ENCODE assay signal across 12 mouse cellular contexts in the genomic region with DNA sequence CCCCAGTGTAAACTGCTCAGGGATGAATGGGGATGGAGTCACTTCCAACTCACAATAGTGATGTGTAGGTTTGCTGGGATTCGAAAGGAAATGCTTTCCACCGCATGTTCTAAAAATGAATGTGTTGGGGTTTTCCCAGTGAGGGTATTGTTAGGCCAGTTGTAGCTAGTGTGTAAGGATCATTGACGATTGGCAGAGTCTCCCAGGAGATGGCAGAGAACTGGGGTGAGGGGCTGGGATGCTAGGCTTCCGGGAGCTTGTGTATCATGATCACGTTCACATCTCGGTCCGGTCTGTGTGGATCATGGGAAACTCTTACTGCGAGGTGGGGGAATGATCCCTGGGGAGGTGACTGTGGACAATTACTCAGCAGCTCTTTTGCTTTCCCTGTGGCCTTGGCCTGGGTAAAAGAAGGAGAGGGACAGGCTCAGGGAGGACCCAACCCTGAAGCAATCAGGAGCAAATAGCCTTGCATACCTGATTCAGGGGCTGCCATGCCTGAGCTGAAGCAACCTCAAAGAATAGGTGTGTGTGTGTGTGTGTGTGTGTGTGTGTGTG. TPM values are rescaled to one million over a fixed set of nuclear protein-coding genes. Genes with fewer than 3 reads are reported as not detected.
DNase-seq lines count a peak whose midpoint lies in the region; ATAC-seq and TF ChIP-seq lines count a peak whose summit lies in the region.
"Had no signal": no experiment of that assay in that cellular context is flagged by ENCODE, and none has a peak within 500 bp of the region (broad histone marks: within the 10 kb centered on the region; RNA-seq: fewer than 3 reads in every experiment).

No protein-coding gene starts in this region.

- no peak overlapping the region for H3K4me3 ChIP-seq in hindbrain, embryonic 13.5 days
- H3K4me3 ChIP-seq in midbrain, embryonic 14.5 days (replicated peaks; ENCODE audit: low read depth, low read length): no peak overlapping the region
- H3K4me3 ChIP-seq: erythroblast, embryonic 14.5 days; liver, embryonic 12.5 days had no signal

- no peak overlapping the region for H3K4me2 ChIP-seq in hindbrain, embryonic 13.5 days
- no peak overlapping the region for H3K4me2 ChIP-seq in midbrain, embryonic 14.5 days (ENCODE audit: low read length)
- H3K4me2 ChIP-seq: liver, embryonic 12.5 days had no signal

- H3K27ac ChIP-seq in hindbrain, embryonic 13.5 days: peak overlapping the region; percentile 60
- peak overlapping the region; percentile 65 for H3K27ac ChIP-seq in midbrain, embryonic 14.5 days (replicated peaks; ENCODE audit: low read depth, low read length)
- H3K27ac ChIP-seq: liver, embryonic 12.5 days had no signal

- no peak for TF ChIP-seq POLR2A in brain, embryonic 14.5 days (IDR thresholded peaks at IDR 0.05; ENCODE audit: borderline replicate concordance, extremely low read depth, insufficient read depth, insufficient read length, poor library complexity, severe bottlenecking)

- no peak for TF ChIP-seq CTCF in brain, embryonic 14.5 days (IDR thresholded peaks at IDR 0.05; ENCODE audit: borderline replicate concordance, extremely low read depth, insufficient read depth, insufficient read length)

- WGBS in hindbrain, embryonic 13.5 days: 44% methylated on average over 8 of the region's 8 CpGs
- WGBS in midbrain, embryonic 14.5 days: 26% methylated on average over 8 of the region's 8 CpGs

- ATAC-seq in hindbrain, embryonic 13.5 days (ENCODE audit: low FRiP score): no peak
- ATAC-seq in midbrain, embryonic 14.5 days (ENCODE audit: low FRiP score, low TSS enrichment): peak; percentile 25; the same call in 1 of the 2 replicates
- no peak for ATAC-seq in megakaryocyte progenitor cell, adult 5-6 weeks (replicated peaks; ENCODE audit: poor library complexity)
- ATAC-seq: liver, embryonic 12.5 days had no signal

- H3K4me1 ChIP-seq in hindbrain, embryonic 13.5 days (replicated peaks): peaks cover 39% of the 10 kb centered on the region
- H3K4me1 ChIP-seq in midbrain, embryonic 14.5 days (ENCODE audit: control insufficient read depth, insufficient read depth, low read length): peaks cover 25% of the 10 kb centered on the region
- H3K4me1 ChIP-seq: liver, embryonic 12.5 days had no signal

- H3K9me3 ChIP-seq in hindbrain, embryonic 13.5 days: no peaks in the 10 kb centered on the region
- no peaks in the 10 kb centered on the region for H3K9me3 ChIP-seq in midbrain, embryonic 14.5 days (ENCODE audit: control insufficient read depth, low read length)
- H3K9me3 ChIP-seq: liver, embryonic 12.5 days had no signal

- H3K36me3 ChIP-seq in hindbrain, embryonic 13.5 days: no peaks in the 10 kb centered on the region
- no peaks in the 10 kb centered on the region for H3K36me3 ChIP-seq in midbrain, embryonic 14.5 days (ENCODE audit: control insufficient read depth, insufficient read depth, low read length)
- H3K36me3 ChIP-seq: liver, embryonic 12.5 days had no signal

- DNase-seq in heart, adult 11 months: peak; percentile 91
- no peak for DNase-seq in heart, adult 8-10 months (ENCODE audit: low spot score)
- DNase-seq in brain, embryonic 14.5 days (ENCODE audit: low read depth): peak; percentile 48
- peak; percentile 53 for DNase-seq in midbrain, embryonic 14.5 days
- no peak for DNase-seq in right cerebral cortex, postnatal 36 days (ENCODE audit: low spot score in 2 of 2)
- no peak for DNase-seq in urinary bladder, postnatal 4 days (ENCODE audit: low spot score in 2 of 2)
- DNase-seq: cerebellum, adult 8-10 months had no signal

- no peaks in the 10 kb centered on the region for H3K27me3 ChIP-seq in hindbrain, embryonic 13.5 days
- H3K27me3 ChIP-seq in midbrain, embryonic 14.5 days (ENCODE audit: control insufficient read depth, insufficient read depth, low read length): no peaks in the 10 kb centered on the region

- H3K9ac ChIP-seq in hindbrain, embryonic 13.5 days: no peak overlapping the region
- H3K9ac ChIP-seq in midbrain, embryonic 14.5 days (replicated peaks; ENCODE audit: low read length): no peak overlapping the region
- H3K9ac ChIP-seq: liver, embryonic 12.5 days had no signal

RNA-seq across cellular contexts. Expression of a gene that starts 37.2 kb away (rescaled TPM):
- total RNA-seq in heart, adult 8-10 months (2022): 1 to 10 TPM; 1.2 to 2.6 (median 2.0) TPM
- 22.8 and 35.5 TPM in 2 replicates for polyA plus RNA-seq in brain, embryonic 14.5 days (2012; rRNA removed)
- polyA plus RNA-seq in hindbrain, embryonic 13.5 days (2015; fragmentation: Nextera tagmentation; extraction: Ambion mirVana): 21.2 and 26.0 TPM in 2 replicates
- 8.1 and 12.0 TPM in 2 replicates for polyA plus RNA-seq in midbrain, embryonic 14.5 days (2014; fragmentation: Nextera tagmentation; extraction: Ambion mirVana)
- not detected in 2 replicates for total RNA-seq in megakaryocyte progenitor cell, adult 5-6 weeks (2015)
- 0.44 TPM in 1 of 2 replicates, not detected in the other for total RNA-seq in megakaryocyte progenitor cell, adult 5-6 weeks (2017)
- polyA plus RNA-seq: erythroblast, embryonic 14.5 days had no signal

RNA-seq across cellular contexts. Expression of a gene that starts 46.3 kb away (rescaled TPM):
- total RNA-seq in heart, adult 8-10 months (2022): 1 to 10 TPM; 3.8 to 4.4 (median 3.9) TPM
- polyA plus RNA-seq in brain, embryonic 14.5 days (2012; rRNA removed): 59.5 and 78.4 TPM in 2 replicates
- 53.7 and 53.8 TPM in 2 replicates for polyA plus RNA-seq in hindbrain, embryonic 13.5 days (2015; fragmentation: Nextera tagmentation; extraction: Ambion mirVana)
- 37.8 and 55.6 TPM in 2 replicates for polyA plus RNA-seq in midbrain, embryonic 14.5 days (2014; fragmentation: Nextera tagmentation; extraction: Ambion mirVana)
- 41.4 and 52.2 TPM in 2 replicates for total RNA-seq in megakaryocyte progenitor cell, adult 5-6 weeks (2015)
- total RNA-seq in megakaryocyte progenitor cell, adult 5-6 weeks (2017): 46.4 and 58.3 TPM in 2 replicates

RNA-seq across cellular contexts. Expression of a gene that starts 50.1 kb away (rescaled TPM):
- total RNA-seq in heart, adult 8-10 months (2022): not detected
- 31.1 and 46.2 TPM in 2 replicates for polyA plus RNA-seq in brain, embryonic 14.5 days (2012; rRNA removed)
- 24.4 and 26.4 TPM in 2 replicates for polyA plus RNA-seq in hindbrain, embryonic 13.5 days (2015; fragmentation: Nextera tagmentation; extraction: Ambion mirVana)
- polyA plus RNA-seq in midbrain, embryonic 14.5 days (2014; fragmentation: Nextera tagmentation; extraction: Ambion mirVana): 30.4 and 31.6 TPM in 2 replicates
- total RNA-seq in megakaryocyte progenitor cell, adult 5-6 weeks (2015): 0.17 and 1.1 TPM in 2 replicates
- 0.25 and 0.37 TPM in 2 replicates for total RNA-seq in megakaryocyte progenitor cell, adult 5-6 weeks (2017)
- total RNA-seq: heart, adult 18-20 months had no signal
- polyA plus RNA-seq: erythroblast, embryonic 14.5 days had no signal

Comparison
In these comparisons a context has a peak if more than half of its experiments do, and no peak if none do; other contexts are left out.
1. DNase-seq: peak in heart, adult 11 months (single experiment), brain, embryonic 14.5 days (single experiment) and midbrain, embryonic 14.5 days (single experiment); none in heart, adult 8-10 months (single experiment), right cerebral cortex, postnatal 36 days (0 of 2) and urinary bladder, postnatal 4 days (0 of 2).